Mouse (Mus musculus): ENCODE results near the gene Syk. TPM values are rescaled to one million over a fixed set of nuclear protein-coding genes. Genes with fewer than 3 reads are reported as not detected.

The Syk gene
- polyA plus RNA-seq, 1 experiment from 2014 or later = 3.7 TPM

GRCm38 (mm10) chr13:52571591-52572384, 11.2 kb upstream of the Syk start:
- Histone ChIP-seq H3K9me3 (no peaks in the 10 kb centered on the region), H3K9ac (no peak overlapping the region), H3K27ac (no peak overlapping the region), H3K4me1 (peaks cover 8% of the 10 kb centered on the region; the same call in 1 of the 2 replicates), H3K36me3 (no peaks in the 10 kb centered on the region), H3K4me3 (no peak overlapping the region), H3K27me3 (peaks cover 7% of the 10 kb centered on the region), H3K4me2 (no peak overlapping the region)
- 80% methylated on average over 11 of the region's 11 CpGs for WGBS
- ATAC-seq (ENCODE audit: insufficient number of reproducible peaks, insufficient read depth, low FRiP score, low TSS enrichment, low read depth) = no peak

GRCm38 (mm10) chr13:52572451-52573446, 10.2 kb upstream of the Syk start:
- Histone ChIP-seq H3K4me1 (peaks cover 14% of the 10 kb centered on the region), H3K36me3 (no peaks in the 10 kb centered on the region), H3K27me3 (peaks cover 11% of the 10 kb centered on the region), H3K9ac (no peak overlapping the region), H3K4me3 (no peak overlapping the region), H3K27ac (no peak overlapping the region), H3K9me3 (no peaks in the 10 kb centered on the region), H3K4me2 (no peak overlapping the region)
- ATAC-seq (ENCODE audit: insufficient number of reproducible peaks, insufficient read depth, low FRiP score, low TSS enrichment, low read depth) = no peak
- 72% methylated on average over 9 of the region's 9 CpGs for WGBS

- peaks cover 11% of the 10 kb centered on the region for H3K27me3 ChIP-seq
- H3K4me2 ChIP-seq = no peak overlapping the region
- ATAC-seq (ENCODE audit: insufficient number of reproducible peaks, insufficient read depth, low FRiP score, low TSS enrichment, low read depth) = no peak
- H3K9ac ChIP-seq = no peak overlapping the region
- WGBS = 73% methylated on average over 2 of the region's 2 CpGs
- H3K4me1 ChIP-seq = peaks cover 14% of the 10 kb centered on the region
- no peak overlapping the region for H3K27ac ChIP-seq
- H3K4me3 ChIP-seq = no peak overlapping the region
- H3K36me3 ChIP-seq = no peaks in the 10 kb centered on the region
- H3K9me3 ChIP-seq = no peaks in the 10 kb centered on the region
Observed at GRCm38 (mm10) chr13:52574311-52574710, 8.7 kb upstream of the Syk start.

GRCm38 (mm10) chr13:52575483-52575882, 7.5 kb upstream of the Syk start:
- Histone ChIP-seq H3K4me3 (no peak overlapping the region), H3K4me2 (no peak overlapping the region), H3K4me1 (peaks cover 12% of the 10 kb centered on the region), H3K9me3 (no peaks in the 10 kb centered on the region), H3K36me3 (no peaks in the 10 kb centered on the region), H3K27ac (no peak overlapping the region), H3K27me3 (peaks cover 11% of the 10 kb centered on the region), H3K9ac (no peak overlapping the region)
- 83% methylated on average over 6 of the region's 6 CpGs for WGBS
- no peak for ATAC-seq (ENCODE audit: insufficient number of reproducible peaks, insufficient read depth, low FRiP score, low TSS enrichment, low read depth)

- Histone ChIP-seq H3K4me2 (no peak overlapping the region), H3K4me3 (no peak overlapping the region), H3K9ac (no peak overlapping the region), H3K9me3 (no peaks in the 10 kb centered on the region), H3K36me3 (no peaks in the 10 kb centered on the region), H3K27me3 (peaks cover 11% of the 10 kb centered on the region), H3K4me1 (peaks cover 12% of the 10 kb centered on the region), H3K27ac (no peak overlapping the region)
- WGBS = 58% methylated on average over 7 of the region's 7 CpGs
- no peak for ATAC-seq (ENCODE audit: insufficient number of reproducible peaks, insufficient read depth, low FRiP score, low TSS enrichment, low read depth)
Observed at GRCm38 (mm10) chr13:52576021-52576614, 6.9 kb upstream of the Syk start.

- Histone ChIP-seq H3K4me1 (peaks cover 12% of the 10 kb centered on the region), H3K27ac (no peak overlapping the region), H3K4me3 (no peak overlapping the region), H3K36me3 (no peaks in the 10 kb centered on the region), H3K4me2 (no peak overlapping the region), H3K9me3 (no peaks in the 10 kb centered on the region), H3K9ac (no peak overlapping the region), H3K27me3 (peaks cover 11% of the 10 kb centered on the region)
- WGBS = 29% methylated on average over 10 of the region's 10 CpGs
- ATAC-seq (ENCODE audit: insufficient number of reproducible peaks, insufficient read depth, low FRiP score, low TSS enrichment, low read depth) = no peak
Observed at GRCm38 (mm10) chr13:52576841-52577240, 6.1 kb upstream of the Syk start.

GRCm38 (mm10) chr13:52577326-52577920, 5.5 kb upstream of the Syk start:
- WGBS = 72% methylated on average over 3 of the region's 3 CpGs
- no peak for ATAC-seq (ENCODE audit: insufficient number of reproducible peaks, insufficient read depth, low FRiP score, low TSS enrichment, low read depth)
- Histone ChIP-seq H3K27ac (no peak overlapping the region), H3K4me1 (peaks cover 12% of the 10 kb centered on the region), H3K36me3 (no peaks in the 10 kb centered on the region), H3K4me2 (no peak overlapping the region), H3K9ac (no peak overlapping the region), H3K4me3 (no peak overlapping the region), H3K27me3 (peaks cover 12% of the 10 kb centered on the region), H3K9me3 (no peaks in the 10 kb centered on the region)

GRCm38 (mm10) chr13:52577939-52578338, 5.0 kb upstream of the Syk start:
- Histone ChIP-seq H3K4me3 (no peak overlapping the region), H3K36me3 (no peaks in the 10 kb centered on the region), H3K4me2 (no peak overlapping the region), H3K27me3 (peaks cover 18% of the 10 kb centered on the region), H3K4me1 (peaks cover 12% of the 10 kb centered on the region), H3K9me3 (no peaks in the 10 kb centered on the region), H3K27ac (no peak overlapping the region), H3K9ac (no peak overlapping the region)
- 41% methylated on average over 4 of the region's 4 CpGs for WGBS
- ATAC-seq (ENCODE audit: insufficient number of reproducible peaks, insufficient read depth, low FRiP score, low TSS enrichment, low read depth) = no peak

- H3K9me3 ChIP-seq = no peaks in the 10 kb centered on the region
- H3K4me1 ChIP-seq = peaks cover 12% of the 10 kb centered on the region
- H3K9ac ChIP-seq = no peak overlapping the region
- no peak overlapping the region for H3K4me3 ChIP-seq
- no peak overlapping the region for H3K27ac ChIP-seq
- 66% methylated on average over 2 of the region's 2 CpGs for WGBS
- H3K4me2 ChIP-seq = no peak overlapping the region
- no peak for ATAC-seq (ENCODE audit: insufficient number of reproducible peaks, insufficient read depth, low FRiP score, low TSS enrichment, low read depth)
- no peaks in the 10 kb centered on the region for H3K36me3 ChIP-seq
- peaks cover 20% of the 10 kb centered on the region for H3K27me3 ChIP-seq
Observed at GRCm38 (mm10) chr13:52578776-52579175, 4.2 kb upstream of the Syk start.

GRCm38 (mm10) chr13:52582506-52582877, 481 bp upstream of the Syk start:
- ATAC-seq (ENCODE audit: insufficient number of reproducible peaks, insufficient read depth, low FRiP score, low TSS enrichment, low read depth) = no peak
- H3K27me3 ChIP-seq = peaks cover 18% of the 10 kb centered on the region
- WGBS = 18% methylated on average over 9 of the region's 9 CpGs
- no peaks in the 10 kb centered on the region for H3K36me3 ChIP-seq
- H3K4me2 ChIP-seq = peak overlapping the region; percentile 94
- H3K9me3 ChIP-seq = no peaks in the 10 kb centered on the region
- H3K4me1 ChIP-seq = no peaks in the 10 kb centered on the region
- peak overlapping the region; percentile 66 for H3K4me3 ChIP-seq
- no peak overlapping the region for H3K27ac ChIP-seq
- H3K9ac ChIP-seq = peak overlapping the region; percentile 79

GRCm38 (mm10) chr13:52583943-52584562, 1.1 kb downstream of the Syk start:
- no peak for ATAC-seq (ENCODE audit: insufficient number of reproducible peaks, insufficient read depth, low FRiP score, low TSS enrichment, low read depth)
- no peaks in the 10 kb centered on the region for H3K4me1 ChIP-seq
- no peak overlapping the region for H3K9ac ChIP-seq
- no peak overlapping the region for H3K27ac ChIP-seq
- no peaks in the 10 kb centered on the region for H3K36me3 ChIP-seq
- peaks cover 18% of the 10 kb centered on the region for H3K27me3 ChIP-seq
- 20% methylated on average over 13 of the region's 13 CpGs for WGBS
- H3K4me2 ChIP-seq = peak overlapping the region; percentile 94
- peak overlapping the region; percentile 66 for H3K4me3 ChIP-seq
- no peaks in the 10 kb centered on the region for H3K9me3 ChIP-seq

All from embryonic facial prominence, embryonic 13.5 days (tissue).